Mouse (Mus musculus): ENCODE measurements at regions not wholly inside any gene's neighbourhood (a gene's known extent, or its start where the extent isn't known, plus 50 kb on each side); places are given as distances from the start of the nearest gene placed in this dataset.

DNA sequence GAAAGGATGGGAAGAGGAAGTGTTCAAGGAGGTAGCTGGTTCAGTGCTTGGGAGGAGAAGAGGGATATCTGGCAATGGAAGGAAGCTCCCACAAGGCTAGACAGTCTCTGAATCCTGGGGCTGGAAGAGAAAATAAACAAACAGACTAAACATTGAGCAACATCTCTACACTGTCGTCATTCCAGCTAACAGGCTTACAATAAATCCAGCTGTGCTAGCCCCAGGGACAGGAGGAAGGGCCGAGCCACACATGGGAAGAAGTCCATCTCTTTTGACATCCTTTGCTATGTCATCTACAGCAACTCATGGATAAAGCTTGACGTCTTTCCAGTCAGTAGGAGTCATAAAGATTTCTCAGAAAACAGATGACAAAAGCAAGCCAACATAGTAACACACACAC lies 57.7 kb upstream of the Hivep1 start:
- TF ChIP-seq EP300 (IDR thresholded peaks at IDR 0.05; ENCODE audit: low read depth) (no peak), CTCF (IDR thresholded peaks at IDR 0.05; ENCODE audit: low read depth) (no peak)
